Mouse (Mus musculus) liver, adult 2 months (tissue): ENCODE data around the gene Samd14. TPM values are rescaled to one million over a fixed set of nuclear protein-coding genes. Genes with fewer than 3 reads are reported as not detected.

Experiments used
- DNase-seq: peaks from one replicate; pipeline ENCODE4 v3.0.0-alpha.2; 2011; ENCODE audit warnings: low read depth, low spot score; ENCODE audit errors: extremely low read depth
- H3K27ac ChIP-seq: fragments of 200-500 bp; replicated peaks from 2 replicates; pipeline ENCODE4 v1.5.1; 2012; ENCODE audit warnings: low read depth, mild to moderate bottlenecking, control low read depth, inconsistent platforms, low read length; ENCODE audit not compliant: insufficient read depth
- H3K27me3 ChIP-seq: fragments of 200-500 bp; 2 replicates; pipeline ENCODE4 v1.6.1; 2012; ENCODE audit warnings: mild to moderate bottlenecking, moderate library complexity, low read length, inconsistent platforms; ENCODE audit not compliant: control insufficient read depth, insufficient read depth
- H3K36me3 ChIP-seq: fragments of 200-500 bp; 2 replicates; pipeline ENCODE4 v1.6.1; 2012; ENCODE audit warnings: low read length, inconsistent platforms; ENCODE audit not compliant: control insufficient read depth, insufficient read depth
- H3K4me1 ChIP-seq: fragments of 200-500 bp; 2 replicates; pipeline ENCODE4 v1.6.1; 2011; ENCODE audit warnings: low read length; ENCODE audit not compliant: control insufficient read depth, insufficient read depth
- H3K4me3 ChIP-seq: fragments of 200-500 bp; 2 replicates; pipeline ENCODE4 v1.5.1; 2011; ENCODE audit warnings: low read depth, mild to moderate bottlenecking, control low read depth, low read length, moderate library complexity; ENCODE audit not compliant: insufficient read depth
- H3K79me2 ChIP-seq: fragments of 200-500 bp; 2 replicates; pipeline ENCODE4 v1.6.1; 2012; ENCODE audit warnings: inconsistent platforms, mild to moderate bottlenecking, low read length, moderate library complexity; ENCODE audit not compliant: control insufficient read depth, insufficient read depth
- H3K9ac ChIP-seq: fragments of 200-500 bp; 2 replicates; pipeline ENCODE4 v1.6.1; 2012; ENCODE audit warnings: low read depth, mild to moderate bottlenecking, control low read depth, inconsistent platforms, low read length
- CTCF ChIP-seq: fragments of 200-500 bp; IDR thresholded peaks from 2 replicates; pipeline ENCODE4 v1.5.1; 2011; ENCODE audit warnings: low read depth, low read length, control low read depth
- POLR2A ChIP-seq: fragments of 200-500 bp; IDR thresholded peaks from 2 replicates; pipeline ENCODE4 v1.6.1; 2011; ENCODE audit warnings: low read length, control low read depth; ENCODE audit not compliant: insufficient read depth; ENCODE audit errors: extremely low read depth
- WGBS: fragments of 180-500 bp; shearing (Covaris S2); methylation state at CpG from one replicate; pipeline ENCODE4 v1.1.7; 2018; 5-methylcytosine and 5-hydroxymethylcytosine counted together
- polyA plus RNA-seq: library from polyadenylated mRNA; depleted of rRNA; stranded (reverse); fragments of >200 nt; gene quantifications from 2 replicates; pipeline ENCODE4 v1.2.3, GENCODE M21; 2012
- total RNA-seq: library from RNA; depleted of rRNA; stranded (reverse); fragments of >200 nt; gene quantifications from 2 replicates; pipeline ENCODE4 v1.2.3, GENCODE M21; 2014

Gene Samd14
- total and polyA plus RNA-seq, 2 experiments, result 0.13 to 0.18 TPM

DNA sequence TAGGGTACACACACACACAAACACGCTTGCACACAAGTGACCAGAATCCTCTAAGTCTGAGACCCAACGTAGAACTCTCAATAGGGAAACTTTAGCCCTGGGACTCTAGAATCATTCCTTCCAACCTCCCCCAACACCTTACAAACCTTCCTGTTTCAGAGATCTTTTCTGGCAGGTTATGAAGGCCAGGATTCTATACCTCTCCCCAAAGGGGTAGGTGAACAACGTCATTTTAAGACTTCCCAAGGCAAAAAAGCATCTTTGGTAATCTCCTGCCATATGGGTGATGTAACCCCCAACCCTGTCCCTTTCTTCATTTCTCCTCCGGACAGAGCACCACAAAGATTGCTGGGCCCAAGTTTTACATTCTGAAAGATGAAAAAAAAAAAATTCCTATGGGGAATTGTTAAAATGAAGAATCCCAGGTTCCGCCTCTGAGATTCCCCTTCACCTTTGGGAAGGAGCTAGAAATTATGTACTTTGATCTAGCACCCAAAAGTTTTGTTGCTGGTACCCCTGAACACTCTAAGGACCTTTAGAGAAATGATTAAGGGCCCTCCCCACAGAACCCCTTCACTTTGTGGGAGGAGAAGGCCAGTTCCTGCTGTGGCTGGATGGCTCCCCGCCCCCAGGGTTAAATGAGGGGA, 19.5 kb upstream of the Samd14 start:
- 57% methylated on average over 6 of the region's 6 CpGs for WGBS
- Histone ChIP-seq H3K79me2 (peaks cover 7% of the 10 kb centered on the region; the same call in 1 of the 2 replicates), H3K4me1 (peaks cover 4% of the 10 kb centered on the region; the same call in 1 of the 2 replicates), H3K27me3 (peaks cover 10% of the 10 kb centered on the region), H3K36me3 (no peaks in the 10 kb centered on the region), H3K9ac (peak overlapping the region; percentile 62), H3K4me3 (peak overlapping the region; percentile 27), H3K27ac (peak overlapping the region; percentile 66)
- no peak for DNase-seq
- TF ChIP-seq POLR2A, result no peak
- no peak for TF ChIP-seq CTCF

DNA sequence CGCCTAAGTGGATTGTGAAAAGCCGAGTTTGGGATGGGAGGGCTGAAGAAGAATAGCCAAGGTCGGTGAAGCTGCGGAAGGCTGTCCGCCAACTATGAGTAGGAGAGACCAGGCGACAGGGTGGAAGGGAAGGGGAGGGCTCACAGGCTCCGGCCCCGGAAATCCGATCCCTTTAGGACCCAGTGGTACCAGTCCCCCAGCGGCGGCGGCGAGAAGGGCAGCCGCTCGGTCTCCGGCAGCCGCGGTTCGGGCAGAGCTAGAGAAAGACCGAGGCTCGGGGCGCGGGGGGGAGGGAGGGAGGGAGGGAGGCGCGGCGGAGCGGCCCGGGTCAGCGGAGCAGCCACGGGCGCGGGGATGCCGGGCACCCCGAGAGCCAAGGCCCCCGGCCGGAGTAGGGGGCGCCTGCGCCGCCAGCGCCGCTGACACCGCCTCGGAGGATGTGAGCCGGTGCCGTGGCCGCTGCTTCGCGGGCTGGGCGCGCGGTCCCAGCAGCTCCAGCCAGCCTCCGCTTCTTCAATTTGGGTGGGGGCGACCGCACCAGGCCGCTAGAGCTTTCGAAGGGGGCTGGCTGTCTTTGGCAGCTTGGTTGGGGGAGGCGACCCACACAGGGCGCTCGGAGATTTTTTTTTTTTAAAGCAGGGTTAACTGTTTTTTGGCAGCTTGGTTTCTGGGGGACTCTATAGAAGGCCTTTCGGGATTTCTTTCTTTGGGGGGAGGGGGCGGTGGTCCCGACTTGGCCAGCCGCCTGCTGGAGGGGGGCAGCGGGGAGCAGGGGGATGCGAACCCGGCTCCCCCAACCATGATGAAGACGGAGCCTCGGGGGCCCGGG, 18.7 kb upstream of the Samd14 start, which contains the start of gene Ppp1r9b:
Ppp1r9b (plus strand) TSS at position 287 of the 829 bp plus-strand sequence.
- Histone ChIP-seq H3K36me3 (no peaks in the 10 kb centered on the region), H3K27ac (peak within 1 kb of the TSS; percentile 66), H3K4me1 (peaks cover 4% of the 10 kb centered on the region; the same call in 1 of the 2 replicates), H3K4me3 (peak within 1 kb of the TSS; percentile 57), H3K27me3 (peaks cover 10% of the 10 kb centered on the region), H3K79me2 (peaks cover 7% of the 10 kb centered on the region; the same call in 1 of the 2 replicates), H3K9ac (peak within 1 kb of the TSS; percentile 62)
- TF ChIP-seq POLR2A, result peak; percentile 43; the same call in 1 of the 2 replicates
- TF ChIP-seq CTCF, result peak; percentile 69
- peak; percentile 43 for DNase-seq
- 1% methylated on average over 69 of the region's 69 CpGs for WGBS

DNA sequence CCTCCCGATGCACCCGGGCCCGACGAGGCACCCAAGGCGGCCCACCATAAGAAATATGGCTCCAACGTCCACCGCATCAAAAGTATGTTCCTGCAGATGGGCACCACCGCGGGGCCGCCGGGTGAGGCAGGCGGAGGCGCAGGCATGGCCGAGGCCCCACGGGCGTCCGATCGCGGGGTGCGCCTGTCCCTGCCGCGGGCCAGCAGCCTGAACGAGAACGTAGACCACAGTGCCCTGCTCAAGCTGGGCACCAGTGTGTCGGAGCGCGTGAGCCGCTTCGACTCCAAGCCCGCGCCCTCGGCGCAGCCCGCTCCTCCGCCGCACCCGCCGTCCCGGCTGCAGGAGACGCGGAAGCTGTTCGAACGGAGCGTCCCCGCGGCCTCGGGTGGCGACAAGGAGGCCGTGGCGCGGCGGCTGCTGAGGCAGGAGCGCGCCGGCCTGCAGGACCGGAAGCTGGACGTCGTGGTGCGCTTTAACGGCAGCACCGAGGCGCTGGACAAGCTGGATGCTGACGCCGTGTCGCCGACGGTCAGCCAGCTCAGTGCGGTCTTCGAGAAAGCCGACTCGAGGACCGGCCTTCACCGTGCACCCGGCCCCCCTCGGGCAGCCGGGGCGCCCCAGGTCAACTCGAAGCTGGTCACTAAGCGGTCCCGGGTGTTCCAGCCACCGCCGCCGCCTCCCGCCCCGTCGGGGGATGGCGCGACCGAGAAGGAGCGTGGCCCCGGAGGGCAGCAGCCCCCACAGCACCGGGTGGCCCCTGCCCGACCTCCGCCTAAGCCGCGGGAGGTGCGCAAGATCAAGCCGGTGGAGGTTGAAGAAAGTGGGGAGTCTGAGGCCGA, 17.8 kb upstream of the Samd14 start:
- H3K9ac ChIP-seq, result peak overlapping the region; percentile 59
- H3K79me2 ChIP-seq, result peaks cover 7% of the 10 kb centered on the region; the same call in 1 of the 2 replicates
- no peaks in the 10 kb centered on the region for H3K36me3 ChIP-seq
- peak overlapping the region; percentile 57 for H3K4me3 ChIP-seq
- peaks cover 10% of the 10 kb centered on the region for H3K27me3 ChIP-seq
- WGBS, result 2% methylated on average over 99 of the region's 99 CpGs
- peak overlapping the region; percentile 22 for H3K27ac ChIP-seq
- peaks cover 4% of the 10 kb centered on the region; the same call in 1 of the 2 replicates for H3K4me1 ChIP-seq
- no peak for TF ChIP-seq CTCF
- TF ChIP-seq POLR2A, result no peak
- no peak for DNase-seq

DNA sequence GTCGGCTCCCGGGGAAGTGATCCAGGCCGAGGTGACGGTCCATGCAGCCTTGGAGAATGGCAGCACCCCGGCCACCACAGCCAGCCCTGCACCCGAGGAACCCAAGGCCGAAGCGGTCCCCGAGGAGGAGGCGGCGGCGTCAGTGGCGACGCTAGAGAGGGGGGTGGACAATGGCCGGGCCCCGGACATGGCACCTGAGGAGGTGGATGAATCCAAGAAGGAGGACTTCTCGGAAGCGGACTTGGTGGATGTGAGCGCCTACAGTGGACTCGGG, 17.3 kb upstream of the Samd14 start:
- H3K4me3 ChIP-seq, result peak overlapping the region; percentile 57
- peak overlapping the region; percentile 59 for H3K9ac ChIP-seq
- H3K36me3 ChIP-seq, result no peaks in the 10 kb centered on the region
- peaks cover 7% of the 10 kb centered on the region; the same call in 1 of the 2 replicates for H3K79me2 ChIP-seq
- peaks cover 10% of the 10 kb centered on the region for H3K27me3 ChIP-seq
- peaks cover 4% of the 10 kb centered on the region; the same call in 1 of the 2 replicates for H3K4me1 ChIP-seq
- WGBS, result 9% methylated on average over 20 of the region's 20 CpGs
- no peak for DNase-seq
- H3K27ac ChIP-seq, result peak overlapping the region; percentile 22; the same call in 1 of the 2 replicates
- TF ChIP-seq CTCF, result no peak
- no peak for TF ChIP-seq POLR2A

DNA sequence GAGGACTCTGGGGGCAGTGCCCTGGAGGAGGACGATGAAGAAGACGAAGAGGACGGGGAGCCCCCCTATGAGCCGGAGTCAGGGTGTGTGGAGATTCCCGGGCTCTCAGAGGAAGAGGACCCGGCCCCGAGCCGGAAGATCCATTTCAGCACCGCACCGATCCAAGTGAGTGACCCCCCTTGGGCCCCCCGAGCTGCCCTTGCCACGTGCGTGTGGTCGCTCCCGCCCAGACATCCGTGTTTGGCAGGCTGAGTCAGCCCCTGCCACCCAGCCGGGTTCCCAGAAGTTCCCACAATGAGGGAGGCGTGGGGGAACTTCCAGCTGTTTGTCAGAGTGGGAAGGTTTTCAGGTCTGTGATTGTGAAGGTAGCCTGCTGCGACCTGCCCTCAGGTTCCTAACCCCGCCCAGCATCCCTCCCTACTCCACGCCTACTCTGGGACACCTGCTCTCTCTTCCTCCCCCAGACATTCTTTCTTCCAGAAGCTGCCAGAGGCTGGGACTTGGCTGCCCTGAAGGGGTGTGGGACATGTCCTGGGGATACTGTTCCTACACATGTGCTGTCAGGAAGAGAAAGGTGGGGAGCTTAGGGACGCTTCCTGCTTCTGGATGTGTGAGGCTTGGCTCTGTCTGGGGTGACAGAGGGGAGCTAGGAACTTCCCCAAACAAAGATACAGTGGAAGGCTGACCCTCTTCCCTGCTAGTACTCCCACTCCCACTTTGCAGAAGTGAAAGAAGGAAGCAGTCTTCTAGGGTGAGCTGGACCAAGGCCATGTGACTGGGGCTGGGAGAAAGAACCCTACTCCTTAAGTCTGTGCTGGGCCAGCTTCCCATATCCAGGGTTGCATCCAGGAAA, 16.7 kb upstream of the Samd14 start:
- H3K27ac ChIP-seq, result peak overlapping the region; percentile 22
- WGBS, result 24% methylated on average over 22 of the region's 22 CpGs
- H3K27me3 ChIP-seq, result peaks cover 10% of the 10 kb centered on the region
- H3K9ac ChIP-seq, result peak overlapping the region; percentile 59
- H3K4me3 ChIP-seq, result peak overlapping the region; percentile 57
- DNase-seq, result peak; percentile 51
- peaks cover 4% of the 10 kb centered on the region; the same call in 1 of the 2 replicates for H3K4me1 ChIP-seq
- H3K36me3 ChIP-seq, result no peaks in the 10 kb centered on the region
- H3K79me2 ChIP-seq, result peaks cover 7% of the 10 kb centered on the region; the same call in 1 of the 2 replicates
- TF ChIP-seq CTCF (no peak), POLR2A (no peak)
